Mouse (Mus musculus): ENCODE measurements around the gene Gm14308. TPM values are rescaled to one million over a fixed set of nuclear protein-coding genes. Genes with fewer than 3 reads are reported as not detected.
"Not testable (repeated sequence)": the region's sequence is repeated elsewhere in the genome, so short reads cannot be mapped to it uniquely, and the experiment has no call there.

Gm14308 gene
- total RNA-seq (2014; rRNA removed) (2.5 and 4.0 TPM in 2 replicates), polyA plus RNA-seq (2012; rRNA removed) (0.45 and 0.46 TPM in 2 replicates)

- H3K36me3 ChIP-seq (ENCODE audit: control insufficient read depth, insufficient read depth, low read length): not testable (repeated sequence)
These were observed at the start of gene Gm14308 for GRCm38 (mm10) chr2:176636244-176636643. Gene Gm14308, minus strand, starts transcription at chr2:176636344.

GRCm38 (mm10) chr2:176670222-176670621, 34.1 kb upstream of the Gm14308 start, which contains the start of gene Zfp973:
Gene Zfp973, plus strand, starts transcription at chr2:176670522.
- H3K27me3 ChIP-seq (ENCODE audit: control insufficient read depth, insufficient read depth, low read length); H3K4me1 ChIP-seq (ENCODE audit: control insufficient read depth, insufficient read depth, low read length); H3K9ac ChIP-seq (ENCODE audit: low read depth, low read length); H3K27ac ChIP-seq (replicated peaks; ENCODE audit: insufficient read depth, low read depth, low read length); H3K79me2 ChIP-seq (ENCODE audit: control insufficient read depth, insufficient read depth, low read length); H3K36me3 ChIP-seq (ENCODE audit: control insufficient read depth, insufficient read depth, low read length); DNase-seq (ENCODE audit: extremely low read depth, low read depth, low spot score); H3K4me3 ChIP-seq (ENCODE audit: insufficient read depth, low read depth, low read length): not testable (repeated sequence)
- no CpG with 5 or more reads among the region's 6 CpGs for WGBS

More at GRCm38 (mm10) chr2:176636244-176636643, at the start of gene Gm14308:
- not testable (repeated sequence) for H3K4me1 ChIP-seq (ENCODE audit: control insufficient read depth, insufficient read depth, low read length); H3K27me3 ChIP-seq (ENCODE audit: control insufficient read depth, insufficient read depth, low read length); H3K4me3 ChIP-seq (ENCODE audit: insufficient read depth, low read depth, low read length); H3K9ac ChIP-seq (ENCODE audit: low read depth, low read length); H3K27ac ChIP-seq (replicated peaks; ENCODE audit: insufficient read depth, low read depth, low read length); H3K79me2 ChIP-seq (ENCODE audit: control insufficient read depth, insufficient read depth, low read length); DNase-seq (ENCODE audit: extremely low read depth, low read depth, low spot score)
- no CpG with 5 or more reads among the region's 4 CpGs for WGBS

Other genes with a start within 250 kb of the Gm14308 start
- 2.4 and 2.9 TPM in 2 replicates for gene Gm14435, start 212.8 kb downstream of the Gm14308 start, total RNA-seq (2014; rRNA removed)
- 0.86 and 1.4 TPM in 2 replicates for gene Gm14435, start 212.8 kb downstream of the Gm14308 start, polyA plus RNA-seq (2012; rRNA removed)
- gene Gm14434, start 149.6 kb downstream of the Gm14308 start, total RNA-seq (2014; rRNA removed): 1.5 TPM in 2 replicates
- gene Gm14434, start 149.6 kb downstream of the Gm14308 start, polyA plus RNA-seq (2012; rRNA removed): 0.92 and 1.4 TPM in 2 replicates
- gene Zfp967, start 115.3 kb downstream of the Gm14308 start, total RNA-seq (2014; rRNA removed): not detected in 2 replicates
- not detected in 2 replicates for gene Zfp967, start 115.3 kb downstream of the Gm14308 start, polyA plus RNA-seq (2012; rRNA removed)
- 11.7 and 15.9 TPM in 2 replicates for gene Zfp973, start 34.2 kb upstream of the Gm14308 start, total RNA-seq (2014; rRNA removed)
- gene Zfp973, start 34.2 kb upstream of the Gm14308 start, polyA plus RNA-seq (2012; rRNA removed): 0.78 and 0.98 TPM in 2 replicates
- gene Gm14305, start 72.0 kb upstream of the Gm14308 start, total RNA-seq (2014; rRNA removed): 8.9 and 14.7 TPM in 2 replicates
- 0.97 and 1.2 TPM in 2 replicates for gene Gm14305, start 72.0 kb upstream of the Gm14308 start, polyA plus RNA-seq (2012; rRNA removed)
- gene Gm14295, start 162.3 kb upstream of the Gm14308 start, total RNA-seq (2014; rRNA removed): 6.3 and 27.1 TPM in 2 replicates
- gene Gm14295, start 162.3 kb upstream of the Gm14308 start, polyA plus RNA-seq (2012; rRNA removed): 1.00 and 1.5 TPM in 2 replicates
- gene Gm14408, start 194.8 kb upstream of the Gm14308 start, total RNA-seq (2014; rRNA removed): not detected in 2 replicates
- gene Gm14408, start 194.8 kb upstream of the Gm14308 start, polyA plus RNA-seq (2012; rRNA removed): not detected in 2 replicates